Mouse (Mus musculus) forebrain, postnatal 0 days (tissue): Measurements from ENCODE around the gene Swt1. TPM values are rescaled to one million over a fixed set of nuclear protein-coding genes. Genes with fewer than 3 reads are reported as not detected.

Source experiments
- ATAC-seq: fragments of 200-750 bp; cut with Nextera tagmentation; 2 replicates; pipeline ENCODE4 v1.8.0; 2017; ENCODE audit warnings: mild to moderate bottlenecking, moderate library complexity
- DNase-seq: peaks from one replicate; pipeline ENCODE4 v3.0.0-alpha.2; 2015
- H3K27ac ChIP-seq: fragments of 300-500 bp; sonication (generic); 2 replicates; pipeline ENCODE4 v1.5.1; 2014; ENCODE audit warnings: low read depth, mild to moderate bottlenecking, antibody characterized with exemption, low read length, moderate library complexity, mixed read lengths
- H3K27me3 ChIP-seq: fragments of 300-500 bp; sonication (generic); 2 replicates; pipeline ENCODE4 v1.6.1; 2014; ENCODE audit warnings: mild to moderate bottlenecking, low read length, mixed read lengths; ENCODE audit not compliant: insufficient read depth
- H3K36me3 ChIP-seq: fragments of 300-500 bp; sonication (generic); 2 replicates; pipeline ENCODE4 v1.6.1; 2014; ENCODE audit warnings: mild to moderate bottlenecking, moderate library complexity; ENCODE audit not compliant: insufficient read depth
- H3K4me1 ChIP-seq: fragments of 300-500 bp; sonication (generic); 2 replicates; pipeline ENCODE4 v1.6.1; 2014; ENCODE audit warnings: antibody characterized with exemption; ENCODE audit not compliant: insufficient read depth
- H3K4me2 ChIP-seq: fragments of 300-500 bp; sonication (generic); 2 replicates; pipeline ENCODE4 v1.6.1; 2014; ENCODE audit warnings: low read depth, mild to moderate bottlenecking, moderate library complexity
- H3K4me3 ChIP-seq: fragments of 300-500 bp; sonication (generic); 2 replicates; pipeline ENCODE4 v1.5.1; 2014; ENCODE audit warnings: low read depth, low read length, mixed read lengths
- H3K9ac ChIP-seq: fragments of 300-500 bp; sonication (generic); 2 replicates; pipeline ENCODE4 v1.6.1; 2014; ENCODE audit warnings: mild to moderate bottlenecking
- H3K9me3 ChIP-seq: fragments of 300-500 bp; sonication (generic); 2 replicates; pipeline ENCODE4 v1.6.1; 2016; ENCODE audit warnings: low read length
- CTCF ChIP-seq: sonication (generic); IDR thresholded peaks from 2 replicates; pipeline ENCODE4 v1.5.1; 2016; ENCODE audit warnings: antibody characterized with exemption, control low read depth, low read depth
- WGBS: fragments of 180-500 bp; shearing (Covaris S2); extraction: QIAGEN DNeasy Blood & Tissue Kit; methylation state at CpG from one replicate; pipeline ENCODE4 v1.1.7; 2014; 5-methylcytosine and 5-hydroxymethylcytosine counted together
- polyA plus RNA-seq: library from polyadenylated mRNA; unstranded; fragments of >200 nt; fragmentation: Nextera tagmentation; extraction: Ambion mirVana; gene quantifications from 2 replicates; pipeline ENCODE4 v1.2.1, GENCODE M21; 2015
- total RNA-seq: library from RNA; depleted of rRNA; stranded (reverse); fragments of >200 nt; gene quantifications from 2 replicates; pipeline ENCODE4 v1.2.3, GENCODE M21; 2014

Gene Swt1
- total and polyA plus RNA-seq, 2 experiments from 2014 or later = 12.6 to 14.4 TPM

DNA sequence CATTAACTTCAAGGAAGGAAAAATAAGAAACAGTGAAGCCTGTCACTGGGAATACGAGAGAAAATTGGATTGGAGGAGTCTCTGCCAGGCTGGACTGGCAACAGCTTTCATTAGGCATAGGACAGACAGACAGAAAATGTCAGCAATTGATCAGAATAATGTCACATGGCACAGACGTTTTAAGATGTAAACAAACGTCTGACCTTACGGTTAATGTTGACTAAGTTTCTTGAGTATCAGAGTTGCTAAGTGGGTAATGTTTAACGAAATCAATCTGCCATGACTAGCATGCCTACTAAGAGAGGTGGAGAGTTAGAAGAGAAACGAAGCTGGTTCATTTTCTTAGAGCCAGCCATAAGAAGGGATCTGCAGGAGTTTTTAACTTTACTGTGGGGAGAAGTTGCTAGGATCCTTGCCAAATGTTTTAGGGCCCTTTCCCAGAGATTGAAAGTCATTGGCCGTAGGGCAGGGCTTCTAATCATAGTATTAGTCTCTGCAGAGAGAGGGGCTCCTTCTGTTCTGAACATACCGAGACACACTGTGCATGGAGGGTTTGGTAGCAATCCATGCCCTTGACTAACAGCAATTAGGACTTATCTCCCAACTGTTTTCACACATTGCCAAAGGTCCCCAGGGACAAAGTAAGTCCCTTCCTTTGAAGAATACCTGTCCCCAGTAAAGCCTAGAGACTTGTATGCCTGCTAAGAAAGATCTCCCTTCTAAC, 86.8 kb downstream of the Swt1 start:
- H3K9me3 ChIP-seq = no peaks in the 10 kb centered on the region
- ATAC-seq (no peak), DNase-seq (no peak)
- H3K36me3 ChIP-seq = no peaks in the 10 kb centered on the region
- H3K4me2 ChIP-seq = no peak overlapping the region
- H3K9ac ChIP-seq = no peak overlapping the region
- TF ChIP-seq CTCF = no peak
- 82% methylated on average over 8 of the region's 8 CpGs for WGBS
- no peaks in the 10 kb centered on the region for H3K27me3 ChIP-seq
- no peak overlapping the region for H3K27ac ChIP-seq
- peaks cover 6% of the 10 kb centered on the region for H3K4me1 ChIP-seq
- no peak overlapping the region for H3K4me3 ChIP-seq

DNA sequence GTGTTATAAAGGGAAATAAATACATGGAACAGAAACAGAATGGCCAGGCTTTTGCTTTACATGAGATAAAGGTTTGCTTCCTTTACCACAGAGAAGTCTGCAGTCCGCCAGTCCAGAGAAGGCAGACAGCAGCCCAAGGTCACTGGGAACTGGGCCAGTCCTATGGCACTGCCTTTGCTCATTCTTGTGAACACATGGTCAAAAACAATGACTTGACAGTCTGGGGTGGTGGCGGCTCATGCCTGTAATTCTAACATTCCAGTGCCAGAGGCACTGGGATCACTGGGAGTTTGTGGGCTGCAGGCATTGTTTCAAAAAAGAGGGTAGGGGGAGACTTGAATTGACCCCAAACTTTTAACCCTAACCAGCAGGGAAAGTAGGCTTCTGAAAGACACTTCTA, 89.3 kb downstream of the Swt1 start:
- DNase-seq (no peak), ATAC-seq (no peak)
- H3K4me1 ChIP-seq = peaks cover 6% of the 10 kb centered on the region; the same call in 1 of the 2 replicates
- H3K4me2 ChIP-seq = no peak overlapping the region
- H3K27me3 ChIP-seq = no peaks in the 10 kb centered on the region
- no peak overlapping the region for H3K9ac ChIP-seq
- H3K4me3 ChIP-seq = no peak overlapping the region
- no peaks in the 10 kb centered on the region for H3K9me3 ChIP-seq
- WGBS = 40% methylated on average over 2 of the region's 2 CpGs
- no peaks in the 10 kb centered on the region for H3K36me3 ChIP-seq
- H3K27ac ChIP-seq = no peak overlapping the region
- no peak for TF ChIP-seq CTCF

DNA sequence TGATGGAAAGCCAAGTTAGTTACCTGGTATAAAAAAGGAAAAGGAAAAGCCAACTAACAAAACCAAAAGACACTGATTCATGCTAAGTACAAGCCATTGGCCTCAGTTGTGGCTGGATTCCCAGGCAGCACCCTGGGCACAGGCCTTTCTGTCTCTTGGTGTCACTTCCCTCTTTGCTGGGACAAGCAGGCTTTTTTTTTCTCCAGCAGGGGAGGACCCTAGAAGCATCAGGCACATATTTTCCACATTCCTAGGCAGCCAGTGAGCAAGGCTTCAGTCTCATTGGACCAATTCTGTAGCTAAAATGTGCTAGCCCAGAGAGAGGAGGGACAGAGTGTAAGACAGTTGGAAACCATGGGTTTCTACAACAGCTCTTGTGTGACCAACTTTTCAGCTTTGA, 90.0 kb downstream of the Swt1 start:
- H3K4me2 ChIP-seq = no peak overlapping the region
- no peak overlapping the region for H3K9ac ChIP-seq
- ATAC-seq = no peak
- no peaks in the 10 kb centered on the region for H3K9me3 ChIP-seq
- DNase-seq = no peak
- H3K36me3 ChIP-seq = no peaks in the 10 kb centered on the region
- no peak overlapping the region for H3K4me3 ChIP-seq
- H3K4me1 ChIP-seq = peaks cover 1% of the 10 kb centered on the region; the same call in 1 of the 2 replicates
- no peak for TF ChIP-seq CTCF
- no peak overlapping the region for H3K27ac ChIP-seq
- H3K27me3 ChIP-seq = no peaks in the 10 kb centered on the region

DNA sequence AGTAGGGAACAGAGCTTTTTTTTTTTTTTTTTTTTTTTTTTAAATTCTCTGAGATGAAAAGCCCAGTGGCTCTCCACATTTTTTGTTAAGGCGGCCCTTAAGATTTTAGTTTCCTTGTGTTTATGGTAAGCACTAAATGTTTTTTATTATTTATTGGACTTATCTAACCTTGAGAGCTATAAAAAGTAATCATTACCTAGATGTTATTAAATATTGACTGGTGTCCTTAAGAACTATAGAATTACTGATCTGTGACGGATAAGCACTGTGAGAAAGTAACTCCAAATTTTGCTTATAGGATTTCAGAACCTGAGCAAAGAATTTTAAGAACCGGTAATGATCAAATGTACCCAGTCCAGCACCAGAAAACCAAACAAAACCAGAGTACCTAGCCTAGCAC, 95.4 kb downstream of the Swt1 start:
- no peaks in the 10 kb centered on the region for H3K4me1 ChIP-seq
- no peaks in the 10 kb centered on the region for H3K9me3 ChIP-seq
- DNase-seq = no peak
- ATAC-seq = no peak
- no peaks in the 10 kb centered on the region for H3K36me3 ChIP-seq
- H3K9ac ChIP-seq = no peak overlapping the region
- no peak overlapping the region for H3K27ac ChIP-seq
- TF ChIP-seq CTCF = no peak
- no peaks in the 10 kb centered on the region for H3K27me3 ChIP-seq
- WGBS = 97% methylated on average over 3 of the region's 3 CpGs
- no peak overlapping the region for H3K4me3 ChIP-seq
- no peak overlapping the region for H3K4me2 ChIP-seq

DNA sequence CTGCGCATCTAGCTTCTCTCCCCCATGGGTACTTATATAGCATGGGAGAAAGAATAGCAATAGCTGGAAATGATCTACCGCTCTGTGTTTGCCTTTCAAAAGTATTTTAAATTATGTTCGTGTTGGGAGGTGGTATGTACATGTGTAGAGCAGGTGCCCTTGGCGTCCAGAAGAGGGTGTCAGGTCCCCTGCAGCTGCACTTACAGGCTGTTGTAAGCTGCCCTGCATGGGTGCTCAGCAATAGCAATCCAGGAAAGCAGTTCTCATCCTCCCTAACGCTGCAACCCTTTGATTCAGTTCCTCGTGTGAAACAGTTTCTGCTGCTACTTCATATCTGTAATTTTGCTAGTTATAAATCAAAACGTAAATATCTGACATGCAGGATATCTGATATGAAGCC, 98.7 kb downstream of the Swt1 start:
- ATAC-seq = no peak
- Histone ChIP-seq H3K4me3 (no peak overlapping the region), H3K27ac (no peak overlapping the region), H3K9me3 (no peaks in the 10 kb centered on the region), H3K36me3 (no peaks in the 10 kb centered on the region), H3K4me2 (no peak overlapping the region), H3K27me3 (no peaks in the 10 kb centered on the region), H3K9ac (no peak overlapping the region), H3K4me1 (no peaks in the 10 kb centered on the region)
- WGBS = 80% methylated on average over 7 of the region's 7 CpGs
- no peak for DNase-seq
- no peak for TF ChIP-seq CTCF

DNA sequence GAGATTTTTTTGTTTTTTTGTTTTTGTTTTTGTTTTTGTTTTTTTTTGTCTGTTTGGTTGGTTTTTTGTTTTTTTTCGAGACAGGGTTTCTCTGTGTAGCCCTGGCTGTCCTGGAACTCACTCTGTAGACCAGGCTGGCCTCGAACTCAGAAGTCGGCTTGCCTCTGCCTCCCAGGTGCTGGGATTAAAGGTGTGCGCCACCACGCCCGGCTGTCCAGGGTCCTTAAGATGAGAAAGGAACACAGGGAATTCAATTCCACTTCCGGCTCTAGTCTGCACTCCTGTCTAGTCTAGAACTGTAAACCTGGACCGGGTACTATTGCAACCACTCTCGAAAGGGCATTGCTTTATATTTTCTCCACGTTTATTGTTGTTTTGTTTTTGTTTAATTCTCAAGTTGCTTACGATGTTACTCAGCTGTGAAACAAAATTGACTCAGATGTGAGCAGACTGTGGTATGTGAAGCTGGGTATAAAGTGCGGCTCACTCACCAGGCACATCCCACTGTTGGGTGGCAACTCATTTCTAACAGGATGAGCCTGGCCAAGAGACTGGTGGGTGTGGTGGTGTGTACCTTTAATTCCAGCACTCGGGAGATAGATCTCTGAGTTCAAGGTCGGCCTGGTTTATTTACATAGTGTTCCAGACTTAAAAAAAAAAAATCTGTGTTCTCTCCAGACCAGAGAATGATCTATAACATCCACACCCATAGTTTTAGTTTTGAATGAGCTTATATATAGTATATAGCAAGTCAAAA, 99.7 kb downstream of the Swt1 start:
- H3K27ac ChIP-seq = no peak overlapping the region
- H3K9ac ChIP-seq = no peak overlapping the region
- H3K4me2 ChIP-seq = no peak overlapping the region
- no peak overlapping the region for H3K4me3 ChIP-seq
- no peaks in the 10 kb centered on the region for H3K9me3 ChIP-seq
- H3K36me3 ChIP-seq = no peaks in the 10 kb centered on the region
- no peaks in the 10 kb centered on the region for H3K4me1 ChIP-seq
- H3K27me3 ChIP-seq = no peaks in the 10 kb centered on the region
- WGBS = 86% methylated on average over 14 of the region's 14 CpGs
- ATAC-seq (no peak), DNase-seq (no peak)
- no peak for TF ChIP-seq CTCF

DNA sequence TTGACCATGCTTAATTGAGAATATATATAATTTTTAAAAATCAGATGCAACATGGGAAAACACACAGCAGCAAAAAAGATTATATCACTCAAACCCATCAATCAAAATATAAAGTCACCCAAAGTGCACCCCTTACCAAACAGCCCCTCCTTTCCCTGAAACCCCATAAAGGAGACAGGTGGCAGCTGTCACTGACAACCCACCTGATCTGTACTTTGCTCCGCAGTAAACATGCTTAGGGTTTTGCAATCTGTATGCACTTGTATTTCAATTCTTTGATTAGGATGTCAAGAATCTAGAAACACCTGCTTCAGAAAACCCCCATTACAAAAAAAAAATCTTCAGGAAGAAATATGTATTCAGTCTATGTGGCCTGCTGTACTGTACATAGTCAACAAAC, 102.9 kb downstream of the Swt1 start:
- Histone ChIP-seq H3K9ac (no peak overlapping the region), H3K27me3 (no peaks in the 10 kb centered on the region), H3K36me3 (no peaks in the 10 kb centered on the region), H3K9me3 (no peaks in the 10 kb centered on the region), H3K4me1 (no peaks in the 10 kb centered on the region), H3K4me2 (no peak overlapping the region), H3K4me3 (no peak overlapping the region), H3K27ac (no peak overlapping the region)
- no peak for ATAC-seq
- WGBS = 83% methylated on average over 1 of the region's 1 CpGs
- TF ChIP-seq CTCF = no peak
- DNase-seq = no peak
